Mouse (Mus musculus) CD4-positive, CD25-positive, alpha-beta regulatory T cell, adult 4 months (primary cell): ENCODE data around the gene Aven. TPM values are rescaled to one million over a fixed set of nuclear protein-coding genes. Genes with fewer than 3 reads are reported as not detected.

Experiments used
- ATAC-seq: one replicate; pipeline ENCODE4 v1.8.0; 2017
- polyA plus RNA-seq, 2 experiments: library from polyadenylated mRNA; unstranded; fragments of 100-300 nt; shearing (Covaris generic); gene quantifications; one replicate each; pipeline ENCODE4 v1.2.1; 2017

The Aven gene
- polyA plus RNA-seq, 2 experiments from 2014 or later: 20.9 to 23.4 TPM

DNA sequence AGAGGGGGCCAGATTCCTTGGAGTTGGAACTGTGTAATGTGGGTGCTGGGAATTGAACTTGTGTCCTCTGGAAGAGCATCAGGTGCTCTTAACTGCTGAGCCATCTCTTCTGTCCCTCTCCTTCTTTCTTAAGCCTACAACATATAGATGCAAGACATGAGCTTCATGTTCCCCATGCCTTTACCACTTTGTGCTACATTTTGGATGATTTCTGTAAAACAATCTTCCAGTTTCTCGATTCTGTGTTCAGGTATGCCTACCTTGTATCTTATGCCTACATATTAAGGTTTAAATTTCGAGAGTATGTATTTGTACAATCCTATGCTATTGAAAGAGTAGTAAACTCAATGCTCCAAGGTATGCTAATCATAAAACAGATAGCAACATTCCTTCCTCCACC lies 183.4 kb downstream of the Aven start:
- ATAC-seq: peak; percentile 17

DNA sequence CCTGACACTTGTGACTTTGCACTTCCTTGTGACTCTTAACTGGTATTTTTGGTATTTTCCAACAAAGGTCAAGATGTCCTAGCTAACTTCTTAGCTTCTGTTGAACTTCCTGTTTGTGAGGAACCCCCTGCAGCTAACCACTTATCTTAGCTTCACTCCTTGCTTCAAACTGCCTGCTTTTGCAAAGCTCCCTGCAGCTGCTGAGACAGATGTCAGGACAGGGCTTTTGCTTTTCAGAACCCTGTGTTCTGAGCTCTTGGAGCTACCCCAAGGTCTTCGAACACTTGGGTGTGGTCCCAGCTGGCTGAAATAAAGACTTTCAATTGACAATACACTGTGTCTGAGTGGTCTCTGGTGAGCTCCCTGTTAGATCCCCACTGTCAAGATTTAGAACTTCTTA lies 184.0 kb downstream of the Aven start:
- peak; percentile 75 for ATAC-seq

DNA sequence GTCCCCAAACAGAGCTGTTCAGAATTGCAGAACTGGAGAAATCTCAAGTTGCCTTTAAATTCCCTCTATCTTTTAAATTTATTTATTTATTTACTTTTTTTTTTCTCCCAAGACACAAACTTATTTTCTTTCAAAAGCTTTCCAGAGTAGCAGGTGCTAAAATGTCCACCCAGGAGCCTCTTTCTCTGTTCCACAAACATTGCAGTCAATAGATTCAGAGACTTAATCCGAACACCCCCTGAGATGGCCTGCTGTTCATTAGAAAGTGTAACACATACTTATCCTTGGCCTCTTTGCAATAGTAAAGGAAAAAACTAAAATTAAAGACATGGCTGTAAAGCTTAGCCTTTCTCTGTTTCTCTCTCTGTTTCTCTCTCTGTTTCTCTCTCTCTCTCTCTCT lies 184.5 kb downstream of the Aven start:
- ATAC-seq: no peak

GRCm38 (mm10) chr2:112681817-112682216 lies 189.1 kb downstream of the Aven start:
- no peak for ATAC-seq

Other genes starting within 250 kb of the Aven start
- not detected for gene Nutm1, start 233.7 kb upstream of the Aven start, polyA plus RNA-seq
- 100 to 1,000 TPM; 153 to 229 TPM for gene Nop10, start 231.0 kb upstream of the Aven start, polyA plus RNA-seq
- 10 to 100 TPM; 51.7 to 61.2 TPM for gene Slc12a6, start 227.1 kb upstream of the Aven start, polyA plus RNA-seq
- not detected for gene Gm21985, start 226.7 kb upstream of the Aven start, polyA plus RNA-seq
- 10 to 100 TPM; 67.0 to 76.1 TPM for gene Emc4, start 124.9 kb upstream of the Aven start, polyA plus RNA-seq
- gene Katnbl1, start 113.8 kb upstream of the Aven start, polyA plus RNA-seq: 10 to 100 TPM; 21.1 to 23.5 TPM
- 10 to 100 TPM; 12.9 to 14.8 TPM for gene Emc7, start 38.0 kb upstream of the Aven start, polyA plus RNA-seq
- not detected for gene Chrm5, start 12.2 kb upstream of the Aven start, polyA plus RNA-seq